Mouse (Mus musculus) gastrocnemius, postnatal 25 days (tissue): ENCODE results near the gene Tescl. TPM values are rescaled to one million over a fixed set of nuclear protein-coding genes. Genes with fewer than 3 reads are reported as not detected.

Experiments
- DNase-seq: peaks from one replicate; pipeline ENCODE4 v3.0.0; 2022
- total RNA-seq, 2 experiments: library from RNA; stranded (reverse); gene quantifications; 1 replicate in 1 of 2; 2 replicates in 1 of 2; pipeline ENCODE4 v1.2.3; 2021

Tescl gene
- total RNA-seq, 2 experiments from 2014 or later, result not detected

GRCm38 (mm10) chr7:24363228-24363627, 29.5 kb upstream of the Tescl start:
- DNase-seq, result no peak

- DNase-seq, result no peak
These were observed 27.3 kb upstream of the Tescl start for GRCm38 (mm10) chr7:24361001-24361400.

GRCm38 (mm10) chr7:24359269-24359668, 25.5 kb upstream of the Tescl start:
- DNase-seq, result no peak

GRCm38 (mm10) chr7:24357899-24358298, 24.2 kb upstream of the Tescl start:
- no peak for DNase-seq

GRCm38 (mm10) chr7:24356081-24356480, 22.3 kb upstream of the Tescl start:
- no peak for DNase-seq

- DNase-seq, result no peak
These were observed 21.9 kb upstream of the Tescl start for GRCm38 (mm10) chr7:24355646-24356045.

- DNase-seq, result no peak
These were observed 15.2 kb upstream of the Tescl start, which contains the start of gene Lypd5 for GRCm38 (mm10) chr7:24348896-24349295. Lypd5 (plus strand) TSS chr7:24349196.

GRCm38 (mm10) chr7:24346444-24346843, 12.7 kb upstream of the Tescl start:
- DNase-seq, result no peak

GRCm38 (mm10) chr7:24343701-24344272, 10.1 kb upstream of the Tescl start:
- no peak for DNase-seq

- DNase-seq, result no peak
These were observed 4.5 kb upstream of the Tescl start for GRCm38 (mm10) chr7:24338241-24338640.

GRCm38 (mm10) chr7:24335699-24336309, 2.1 kb upstream of the Tescl start:
- DNase-seq, result no peak

GRCm38 (mm10) chr7:24327281-24327975, 6.3 kb downstream of the Tescl start:
- no peak for DNase-seq

- no peak for DNase-seq
These were observed 7.2 kb downstream of the Tescl start for GRCm38 (mm10) chr7:24326273-24327135.

- DNase-seq, result no peak
These were observed 8.0 kb downstream of the Tescl start for GRCm38 (mm10) chr7:24325675-24326128.

- DNase-seq, result no peak
These were observed 8.5 kb downstream of the Tescl start for GRCm38 (mm10) chr7:24325197-24325596.

GRCm38 (mm10) chr7:24322593-24322992, 11.1 kb downstream of the Tescl start:
- DNase-seq, result no peak

GRCm38 (mm10) chr7:24318942-24319341, 14.8 kb downstream of the Tescl start:
- DNase-seq, result no peak

GRCm38 (mm10) chr7:24316567-24317092, 17.1 kb downstream of the Tescl start, which contains the start of gene Zfp94:
Zfp94 (minus strand) TSS chr7:24316666.
- peak; percentile 93 for DNase-seq

- no peak for DNase-seq
These were observed 17.8 kb downstream of the Tescl start for GRCm38 (mm10) chr7:24315726-24316566.

- DNase-seq, result peak; percentile 21
These were observed 32.9 kb downstream of the Tescl start, which contains the start of gene Zfp61 for GRCm38 (mm10) chr7:24300771-24301282. Zfp61 (minus strand) TSS chr7:24301232.
